Mouse (Mus musculus): ENCODE results near the gene Rnf216.

- no peak for TF ChIP-seq CTCF (IDR thresholded peaks at IDR 0.05; ENCODE audit: low read depth, low read length)
- TF ChIP-seq POLR2A (IDR thresholded peaks at IDR 0.05; ENCODE audit: borderline replicate concordance, low read depth, low read length): no peak
These were observed 162.4 kb downstream of the Rnf216 start for GRCm38 (mm10) chr5:142950405-142950804.
